ENCODE assay signal across 8 mouse cellular contexts in genomic region chr3:87082235-87082634, GRCm38 (mm10).
A peak's percentile ranks its signal among the peaks of the same experiment; 100 is the strongest.
DNase-seq lines count a peak whose midpoint lies in the region; ATAC-seq and TF ChIP-seq lines count a peak whose summit lies in the region.

No protein-coding gene starts in this region.

- no peak overlapping the region for H3K4me3 ChIP-seq in hindbrain, embryonic 10.5 days
- no peak overlapping the region for H3K4me3 ChIP-seq in hindbrain, embryonic 13.5 days
- H3K4me3 ChIP-seq in embryonic facial prominence, embryonic 11.5 days (ENCODE audit: low read depth, low read length), result no peak overlapping the region
- no peak overlapping the region for H3K4me3 ChIP-seq in midbrain, postnatal 0 days (ENCODE audit: low read depth, low read length)

- H3K9me3 ChIP-seq in hindbrain, embryonic 10.5 days, result no peaks in the 10 kb centered on the region
- no peaks in the 10 kb centered on the region for H3K9me3 ChIP-seq in hindbrain, embryonic 13.5 days
- no peaks in the 10 kb centered on the region for H3K9me3 ChIP-seq in embryonic facial prominence, embryonic 11.5 days (replicated peaks; ENCODE audit: control insufficient read depth, low read length)
- H3K9me3 ChIP-seq in midbrain, postnatal 0 days (ENCODE audit: low read length), result no peaks in the 10 kb centered on the region

- H3K9ac ChIP-seq in hindbrain, embryonic 13.5 days, result no peak overlapping the region
- H3K9ac ChIP-seq in embryonic facial prominence, embryonic 11.5 days (replicated peaks; ENCODE audit: low read length), result no peak overlapping the region
- no peak overlapping the region for H3K9ac ChIP-seq in midbrain, postnatal 0 days (replicated peaks; ENCODE audit: low read length, poor library complexity, severe bottlenecking)

- H3K36me3 ChIP-seq in hindbrain, embryonic 10.5 days, result peaks cover 80% of the 10 kb centered on the region
- peaks cover 64% of the 10 kb centered on the region for H3K36me3 ChIP-seq in hindbrain, embryonic 13.5 days
- H3K36me3 ChIP-seq in embryonic facial prominence, embryonic 11.5 days (replicated peaks; ENCODE audit: control insufficient read depth, insufficient read depth, low read depth, low read length), result peaks cover 21% of the 10 kb centered on the region
- peaks cover 25% of the 10 kb centered on the region for H3K36me3 ChIP-seq in midbrain, postnatal 0 days (ENCODE audit: insufficient read depth, low read length)

- 75% methylated on average over 3 of the region's 3 CpGs for WGBS in hindbrain, embryonic 10.5 days
- WGBS in hindbrain, embryonic 13.5 days, result 75% methylated on average over 3 of the region's 3 CpGs
- WGBS in embryonic facial prominence, embryonic 11.5 days, result 70% methylated on average over 3 of the region's 3 CpGs
- 73% methylated on average over 3 of the region's 3 CpGs for WGBS in midbrain, postnatal 0 days

- no peak overlapping the region for H3K27ac ChIP-seq in hindbrain, embryonic 10.5 days
- H3K27ac ChIP-seq in hindbrain, embryonic 13.5 days, result no peak overlapping the region
- H3K27ac ChIP-seq in embryonic facial prominence, embryonic 11.5 days (replicated peaks; ENCODE audit: low read depth, low read length), result no peak overlapping the region
- no peak overlapping the region for H3K27ac ChIP-seq in midbrain, postnatal 0 days (ENCODE audit: low read depth, low read length)

- H3K4me2 ChIP-seq in hindbrain, embryonic 13.5 days, result no peak overlapping the region
- H3K4me2 ChIP-seq in embryonic facial prominence, embryonic 11.5 days (ENCODE audit: low read depth, low read length), result no peak overlapping the region
- H3K4me2 ChIP-seq in midbrain, postnatal 0 days (ENCODE audit: low read depth, low read length, poor library complexity, severe bottlenecking), result no peak overlapping the region

- ATAC-seq in hindbrain, embryonic 13.5 days (ENCODE audit: low FRiP score), result no peak
- ATAC-seq in Patski, result peak; percentile 65
- ATAC-seq in embryonic facial prominence, embryonic 11.5 days (replicated peaks; ENCODE audit: insufficient number of reproducible peaks, low FRiP score, low TSS enrichment, low read depth), result no peak
- ATAC-seq in midbrain, postnatal 0 days (ENCODE audit: low FRiP score), result no peak
- no peak for ATAC-seq in erythroid progenitor cell, adult 5-6 weeks (replicated peaks; ENCODE audit: low FRiP score, poor library complexity, severe bottlenecking)

- H3K4me1 ChIP-seq in hindbrain, embryonic 10.5 days (replicated peaks), result no peaks in the 10 kb centered on the region
- peaks cover 5% of the 10 kb centered on the region for H3K4me1 ChIP-seq in hindbrain, embryonic 13.5 days (replicated peaks)
- H3K4me1 ChIP-seq in embryonic facial prominence, embryonic 11.5 days (ENCODE audit: control insufficient read depth, insufficient read depth, low read length), result no peaks in the 10 kb centered on the region
- no peaks in the 10 kb centered on the region for H3K4me1 ChIP-seq in midbrain, postnatal 0 days (ENCODE audit: insufficient read depth, low read length)

- TF ChIP-seq CTCF in Patski (IDR thresholded peaks at IDR 0.05), result no peak
- peak; percentile 77 for TF ChIP-seq CTCF in midbrain, postnatal 0 days (IDR thresholded peaks at IDR 0.05)

- POLR2A ChIA-PET in Patski (lab: Charles Lee), result no interaction called here

- CTCF ChIA-PET in Patski (lab: Charles Lee), result interaction anchor here (0.9 to 8.0 kb wide), 28 partner anchors 8 to 423 kb away, joined by 3 to 49 read pairs (median 4); partner anchors contain the start of gene Kirrel

- in situ Hi-C loops in Patski (cut with MboI; ENCODE audit: low pct_unique_long_range_greater_than_20kb), result no loop called here

- DNase-seq in hindbrain, embryonic 10.5 days (ENCODE audit: low spot score), result peak; percentile 72
- DNase-seq in 416B (ENCODE audit: low read depth) (peak; percentile 21), Patski (ENCODE audit: low read depth, low spot score) (no peak)
- peak; percentile 69 for DNase-seq in embryonic facial prominence, embryonic 11.5 days (ENCODE audit: low spot score)
- peak; percentile 78 for DNase-seq in kidney, postnatal 10 days
- DNase-seq in midbrain, postnatal 0 days (ENCODE audit: low spot score), result no peak

- H3K27me3 ChIP-seq in hindbrain, embryonic 10.5 days (ENCODE audit: insufficient read depth, poor library complexity, severe bottlenecking), result no peaks in the 10 kb centered on the region
- no peaks in the 10 kb centered on the region for H3K27me3 ChIP-seq in hindbrain, embryonic 13.5 days
- H3K27me3 ChIP-seq in Patski, result no peaks in the 10 kb centered on the region
- no peaks in the 10 kb centered on the region for H3K27me3 ChIP-seq in embryonic facial prominence, embryonic 11.5 days (ENCODE audit: control insufficient read depth, insufficient read depth, low read length)
- no peaks in the 10 kb centered on the region for H3K27me3 ChIP-seq in midbrain, postnatal 0 days (ENCODE audit: insufficient read depth, low read length)

Comparison
In these comparisons a context has a peak if more than half of its experiments do, and no peak if none do; other contexts are left out.
1. DNase-seq: peak in hindbrain, embryonic 10.5 days (single experiment), 416B (single experiment), embryonic facial prominence, embryonic 11.5 days (single experiment) and kidney, postnatal 10 days (single experiment); none in Patski (single experiment) and midbrain, postnatal 0 days (single experiment).